Mouse (Mus musculus): Measurements from ENCODE around the gene Rab28. TPM values are rescaled to one million over a fixed set of nuclear protein-coding genes. Genes with fewer than 3 reads are reported as not detected.

Rab28 gene
- polyA plus RNA-seq, 1 experiment: 18.3 TPM

DNA sequence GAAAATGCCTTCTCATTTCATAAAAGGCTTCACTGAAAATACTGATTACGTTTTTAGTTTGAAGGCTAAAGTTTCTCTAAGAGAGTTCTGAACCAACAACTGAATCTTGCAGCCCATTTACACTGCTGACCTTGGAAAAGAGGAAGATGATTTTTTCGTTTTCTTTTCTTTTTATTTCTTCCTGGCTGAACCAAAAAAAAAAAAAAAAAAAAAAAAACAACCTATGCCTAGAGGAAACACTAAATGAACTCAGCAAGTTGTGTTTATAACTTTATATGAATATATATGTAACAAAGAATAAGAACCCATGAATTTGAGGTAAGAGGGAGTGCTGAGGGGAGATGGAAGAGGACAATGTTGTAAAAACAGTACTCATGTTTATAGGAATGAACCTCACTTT, 71.2 kb downstream of the Rab28 start:
- WGBS: 76% methylated on average over 2 of the region's 2 CpGs

DNA sequence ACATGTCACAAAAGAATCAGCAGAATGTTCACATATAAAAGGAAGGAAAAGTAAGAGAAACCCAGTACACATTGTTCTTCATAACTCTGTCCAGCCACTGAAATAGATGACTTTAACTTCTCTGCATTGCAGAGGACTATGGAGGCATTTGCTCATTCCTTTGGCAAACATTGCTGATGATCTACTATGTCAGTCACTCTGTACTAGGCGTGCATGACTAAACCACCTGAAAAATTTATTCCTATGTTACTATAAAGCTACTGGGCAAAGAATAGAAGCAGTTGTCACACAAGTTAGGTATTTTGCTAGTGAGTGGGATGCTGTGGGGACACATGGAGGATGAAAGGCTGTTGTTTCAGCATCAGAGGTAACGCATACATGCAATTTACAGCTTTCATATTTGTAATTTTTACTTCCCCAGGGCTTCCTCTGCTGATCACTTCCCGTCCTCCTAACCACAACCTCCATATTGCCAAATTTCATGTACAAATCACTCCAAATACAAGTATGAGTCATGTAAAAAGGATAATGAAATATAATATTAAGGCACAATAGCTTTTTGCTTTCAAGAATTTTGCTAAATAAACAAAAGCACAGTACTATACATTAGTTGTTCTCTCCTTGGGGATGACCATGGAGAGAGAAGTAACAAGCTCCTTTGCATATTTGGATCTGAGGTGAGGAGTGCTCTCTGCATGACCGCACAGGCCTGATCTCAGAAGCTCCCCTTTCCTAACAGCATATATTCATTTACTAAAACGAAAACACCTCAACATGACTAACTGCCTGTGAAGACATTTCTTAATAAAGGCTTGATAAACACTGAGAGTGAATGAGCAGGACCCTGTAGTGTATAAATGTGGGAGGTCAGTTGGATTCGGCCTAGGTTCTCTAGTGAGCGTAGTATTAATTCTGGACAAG, 80.5 kb downstream of the Rab28 start:
- WGBS: 89% methylated on average over 7 of the region's 7 CpGs
- TF ChIP-seq POLR2A (IDR thresholded peaks at IDR 0.05; ENCODE audit: low read depth, low read length): no peak
- no peak for TF ChIP-seq CTCF (IDR thresholded peaks at IDR 0.05; ENCODE audit: extremely low read depth, insufficient read length, insufficient replicate concordance, low read depth, low read length)
- no peak overlapping the region for H3K4me3 ChIP-seq (ENCODE audit: low read depth, low read length)
- no peaks in the 10 kb centered on the region for H3K4me1 ChIP-seq (ENCODE audit: control insufficient read depth, insufficient read depth, insufficient read length, low read length)
- H3K36me3 ChIP-seq (ENCODE audit: control insufficient read depth, insufficient read depth, low read length): peaks cover 6% of the 10 kb centered on the region; the same call in 1 of the 2 replicates
- H3K27me3 ChIP-seq (ENCODE audit: control insufficient read depth, insufficient read depth, low read length): no peaks in the 10 kb centered on the region
- no peak overlapping the region for H3K27ac ChIP-seq (ENCODE audit: insufficient read depth, low read depth, low read length)

More for the DNA sequence above, 71.2 kb downstream of the Rab28 start:
- H3K4me1 ChIP-seq (ENCODE audit: control insufficient read depth, insufficient read depth, insufficient read length, low read length): no peaks in the 10 kb centered on the region
- H3K27me3 ChIP-seq (ENCODE audit: control insufficient read depth, insufficient read depth, low read length): no peaks in the 10 kb centered on the region
- H3K27ac ChIP-seq (ENCODE audit: insufficient read depth, low read depth, low read length): no peak overlapping the region
- H3K36me3 ChIP-seq (ENCODE audit: control insufficient read depth, insufficient read depth, low read length): peaks cover 3% of the 10 kb centered on the region
- H3K4me3 ChIP-seq (ENCODE audit: low read depth, low read length): no peak overlapping the region
- TF ChIP-seq CTCF (IDR thresholded peaks at IDR 0.05; ENCODE audit: extremely low read depth, insufficient read length, insufficient replicate concordance, low read depth, low read length) (no peak), POLR2A (IDR thresholded peaks at IDR 0.05; ENCODE audit: low read depth, low read length) (no peak)

DNA sequence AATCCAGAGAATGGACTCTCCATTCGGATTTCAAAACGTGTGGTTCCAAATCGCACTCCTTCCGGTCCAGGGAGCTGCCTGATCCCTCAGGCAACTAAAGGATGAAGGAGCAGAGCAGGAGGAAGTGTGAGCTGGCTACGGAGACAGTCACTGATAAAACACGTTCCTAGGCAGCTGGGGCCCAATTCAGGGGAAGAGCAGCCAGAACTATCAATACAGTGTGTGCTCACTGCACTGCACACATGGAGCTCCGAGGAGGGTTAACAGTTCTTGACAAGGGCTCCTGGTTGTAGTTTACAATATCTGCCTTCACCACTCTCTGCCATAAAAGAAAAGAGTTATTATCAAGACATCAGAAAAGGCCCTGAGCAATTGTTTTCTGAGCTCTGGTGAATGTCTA, 82.4 kb downstream of the Rab28 start:
- TF ChIP-seq CTCF (IDR thresholded peaks at IDR 0.05; ENCODE audit: extremely low read depth, insufficient read length, insufficient replicate concordance, low read depth, low read length) (no peak), POLR2A (IDR thresholded peaks at IDR 0.05; ENCODE audit: low read depth, low read length) (no peak)
- Histone ChIP-seq H3K36me3 (ENCODE audit: control insufficient read depth, insufficient read depth, low read length) (0 out of 2 replicates have a peak, but pooled peaks cover 4% of the 10 kb centered on the region), H3K4me1 (ENCODE audit: control insufficient read depth, insufficient read depth, insufficient read length, low read length) (no peaks in the 10 kb centered on the region), H3K27ac (ENCODE audit: insufficient read depth, low read depth, low read length) (no peak overlapping the region), H3K27me3 (ENCODE audit: control insufficient read depth, insufficient read depth, low read length) (no peaks in the 10 kb centered on the region), H3K4me3 (ENCODE audit: low read depth, low read length) (no peak overlapping the region)
- WGBS: 62% methylated on average over 7 of the region's 7 CpGs

DNA sequence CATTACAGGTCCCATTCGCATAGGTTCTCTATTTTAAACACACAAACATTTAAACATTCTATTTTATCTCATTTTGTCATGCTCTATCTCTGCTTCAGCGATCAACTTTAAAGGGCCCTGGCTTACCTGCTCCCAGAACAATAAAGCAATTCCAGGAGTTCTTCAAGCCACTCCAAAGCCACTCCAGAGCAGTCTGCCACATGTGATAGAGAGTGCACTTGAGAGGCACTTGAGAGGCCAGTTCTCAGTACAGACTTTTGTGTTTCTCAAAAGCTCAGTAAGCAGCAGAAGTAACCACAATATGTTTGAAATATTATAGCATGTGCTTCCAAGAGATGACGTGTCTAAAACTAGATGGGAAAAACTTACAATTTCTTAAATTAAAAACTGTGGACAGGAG, 86.2 kb downstream of the Rab28 start:
- no peaks in the 10 kb centered on the region for H3K27me3 ChIP-seq (ENCODE audit: control insufficient read depth, insufficient read depth, low read length)
- no peak for TF ChIP-seq CTCF (IDR thresholded peaks at IDR 0.05; ENCODE audit: extremely low read depth, insufficient read length, insufficient replicate concordance, low read depth, low read length)
- no peak for TF ChIP-seq POLR2A (IDR thresholded peaks at IDR 0.05; ENCODE audit: low read depth, low read length)
- H3K4me3 ChIP-seq (ENCODE audit: low read depth, low read length): no peak overlapping the region
- WGBS: 43% methylated on average over 3 of the region's 3 CpGs
- H3K36me3 ChIP-seq (ENCODE audit: control insufficient read depth, insufficient read depth, low read length): 0 out of 2 replicates have a peak, but pooled peaks cover 3% of the 10 kb centered on the region
- H3K27ac ChIP-seq (ENCODE audit: insufficient read depth, low read depth, low read length): no peak overlapping the region
- no peaks in the 10 kb centered on the region for H3K4me1 ChIP-seq (ENCODE audit: control insufficient read depth, insufficient read depth, insufficient read length, low read length)

DNA sequence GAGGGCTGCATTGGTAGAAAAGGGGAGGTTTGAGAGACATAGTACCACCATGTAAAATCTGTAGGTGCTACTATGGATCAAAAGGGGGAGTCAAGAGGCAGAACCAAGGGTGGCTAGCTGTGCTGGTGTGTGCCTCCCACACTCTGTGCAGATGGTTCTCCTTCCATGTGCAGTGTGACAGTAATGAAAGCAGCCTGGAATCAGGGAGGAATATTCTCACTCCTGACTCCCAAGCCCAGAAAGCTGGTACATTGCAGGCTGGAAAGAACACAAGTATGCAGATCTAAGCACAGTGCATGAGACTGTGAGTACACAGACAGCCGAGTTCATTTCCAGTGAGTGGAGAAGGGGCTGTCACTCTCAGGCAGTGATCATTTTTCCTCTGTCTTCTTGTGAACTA, 89.0 kb downstream of the Rab28 start:
- 56% methylated on average over 1 of the region's 1 CpGs for WGBS
- no peaks in the 10 kb centered on the region for H3K4me1 ChIP-seq (ENCODE audit: control insufficient read depth, insufficient read depth, insufficient read length, low read length)
- no peak overlapping the region for H3K4me3 ChIP-seq (ENCODE audit: low read depth, low read length)
- H3K27ac ChIP-seq (ENCODE audit: insufficient read depth, low read depth, low read length): no peak overlapping the region
- TF ChIP-seq POLR2A (IDR thresholded peaks at IDR 0.05; ENCODE audit: low read depth, low read length) (no peak), CTCF (IDR thresholded peaks at IDR 0.05; ENCODE audit: extremely low read depth, insufficient read length, insufficient replicate concordance, low read depth, low read length) (no peak)
- H3K27me3 ChIP-seq (ENCODE audit: control insufficient read depth, insufficient read depth, low read length): no peaks in the 10 kb centered on the region
- no peaks in the 10 kb centered on the region for H3K36me3 ChIP-seq (ENCODE audit: control insufficient read depth, insufficient read depth, low read length)

DNA sequence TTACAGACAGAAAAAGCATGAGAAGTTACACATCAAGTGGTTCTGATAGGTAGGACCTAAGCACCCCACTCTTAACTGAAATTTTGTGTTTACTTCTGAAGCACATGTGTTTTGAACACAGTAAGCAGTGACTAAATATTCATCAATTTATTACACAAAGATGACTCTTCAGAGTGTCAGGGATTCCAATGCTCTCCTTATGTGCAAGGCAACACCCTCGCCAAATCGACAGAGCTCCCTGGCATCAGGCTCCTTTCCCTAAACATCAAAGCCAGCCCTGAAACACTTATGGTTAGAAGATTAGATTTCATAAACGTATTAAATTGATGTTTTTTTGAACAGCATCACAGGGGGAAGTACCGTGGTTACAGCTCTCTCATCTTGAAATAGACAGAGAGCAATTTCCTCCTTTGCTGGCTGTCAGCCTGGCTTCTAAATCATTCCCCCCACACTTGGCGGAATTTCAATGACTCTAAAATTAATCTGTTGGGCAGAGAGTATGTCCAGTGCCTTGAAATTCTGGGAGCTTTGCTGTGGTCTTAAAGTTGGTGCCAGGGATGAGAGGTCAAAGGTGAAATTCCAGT, 97.4 kb downstream of the Rab28 start:
- no peaks in the 10 kb centered on the region for H3K36me3 ChIP-seq (ENCODE audit: control insufficient read depth, insufficient read depth, low read length)
- 59% methylated on average over 5 of the region's 5 CpGs for WGBS
- no peaks in the 10 kb centered on the region for H3K27me3 ChIP-seq (ENCODE audit: control insufficient read depth, insufficient read depth, low read length)
- H3K27ac ChIP-seq (ENCODE audit: insufficient read depth, low read depth, low read length): no peak overlapping the region
- H3K4me1 ChIP-seq (ENCODE audit: control insufficient read depth, insufficient read depth, insufficient read length, low read length): no peaks in the 10 kb centered on the region
- no peak overlapping the region for H3K4me3 ChIP-seq (ENCODE audit: low read depth, low read length)
- no peak for TF ChIP-seq POLR2A (IDR thresholded peaks at IDR 0.05; ENCODE audit: low read depth, low read length)
- no peak for TF ChIP-seq CTCF (IDR thresholded peaks at IDR 0.05; ENCODE audit: extremely low read depth, insufficient read length, insufficient replicate concordance, low read depth, low read length)

Data from small intestine, adult 2 months (tissue).